ENCODE assay signal across 23 mouse cellular contexts in genomic region chr6:122682646-122683045, GRCm38 (mm10). TPM values are rescaled to one million over a fixed set of nuclear protein-coding genes. Genes with fewer than 3 reads are reported as not detected.
DNase-seq lines count a peak whose midpoint lies in the region; ATAC-seq lines count a peak whose summit lies in the region.
"Had no signal": no experiment of that assay in that cellular context is flagged by ENCODE, and none has a peak within 500 bp of the region (broad histone marks: within the 10 kb centered on the region; RNA-seq: fewer than 3 reads in every experiment).

No protein-coding gene starts in this region.

- ATAC-seq in inflammation-experienced regulatory T-cells, adult 6 months: no peak
- ATAC-seq: hindbrain, embryonic 16.5 days; midbrain, embryonic 13.5 days had no signal

- peak; percentile 86 for DNase-seq in right cerebral cortex, adult 18-20 months
- DNase-seq in right cerebral cortex, postnatal 4 days: no peak
- peak; percentile 41 to 57 for DNase-seq in layer of hippocampus, postnatal 10 days (ENCODE audit: low spot score in 2 of 2)
- peak; percentile 54 to 95 for DNase-seq in left cerebral cortex, postnatal 25 days (ENCODE audit: low spot score in 2 of 2)
- DNase-seq in testis, postnatal 10 days (ENCODE audit: low spot score): no peak
- DNase-seq in cerebellum, postnatal 14 days: no peak
- no peak for DNase-seq in adrenal gland, postnatal 10 days
- DNase-seq: cerebellum, adult 18-20 months; gastrocnemius, postnatal 10 days; kidney, adult 2 months; kidney, postnatal 4 days; lung, embryonic 14.5 days; thymus, postnatal 4 days had no signal

- intact Hi-C loops in left cerebral cortex, postnatal 25 days (cut with DNase I): no loop called here

RNA-seq across cellular contexts. Expression of gene Nanog, which starts 24.6 kb away (rescaled TPM):
- total RNA-seq in layer of hippocampus, postnatal 10 days (2021): not detected
- under 1 TPM in 1 of 2 experiments, not detected in 1; 0.16 TPM for total RNA-seq in left cerebral cortex, postnatal 25 days (2021)
- polyA plus RNA-seq in inflammation-experienced regulatory T-cells, adult 6 months (2017; shearing (Covaris generic)): under 1 TPM in 1 of 3 experiments, not detected in 2; 0.16 TPM
- total RNA-seq in adrenal gland, postnatal 10 days (2021): not detected
- total RNA-seq: gastrocnemius, postnatal 10 days; heart, postnatal 25 days had no signal
- polyA plus RNA-seq: neural tube, embryonic 11.5 days had no signal

RNA-seq across cellular contexts. Expression of gene Dppa3, which starts 56.4 kb away (rescaled TPM):
- total RNA-seq in layer of hippocampus, postnatal 10 days (2021): not detected
- total RNA-seq in left cerebral cortex, postnatal 25 days (2021): not detected
- polyA plus RNA-seq in inflammation-experienced regulatory T-cells, adult 6 months (2017; shearing (Covaris generic)): not detected
- not detected for total RNA-seq in adrenal gland, postnatal 10 days (2021)
- total RNA-seq: gastrocnemius, postnatal 10 days; heart, postnatal 25 days had no signal
- polyA plus RNA-seq: brain, embryonic 14.5 days; forebrain, embryonic 12.5 days; heart, embryonic 11.5 days; hindbrain, embryonic 16.5 days; kidney, adult 2 months; liver, embryonic 11.5 days; lung, embryonic 14.5 days; midbrain, embryonic 13.5 days; neural tube, embryonic 11.5 days; stomach, embryonic 16.5 days had no signal

Comparison
In these comparisons a context has a peak if more than half of its experiments do, and no peak if none do; other contexts are left out.
1. DNase-seq: peak in right cerebral cortex, adult 18-20 months (single experiment), layer of hippocampus, postnatal 10 days (2 of 2) and left cerebral cortex, postnatal 25 days (2 of 2); none in right cerebral cortex, postnatal 4 days (single experiment), testis, postnatal 10 days (single experiment), cerebellum, postnatal 14 days (0 of 2) and adrenal gland, postnatal 10 days (single experiment).